Mouse (Mus musculus) heart, adult 2 months (tissue): Measurements from ENCODE around the gene Slco1c1. TPM values are rescaled to one million over a fixed set of nuclear protein-coding genes. Genes with fewer than 3 reads are reported as not detected.

Source experiments
- DNase-seq, 2 experiments: peaks; one replicate each; pipeline ENCODE4 v3.0.0; 2021
- H3K27ac ChIP-seq: fragments of 200-600 bp; 2 replicates; pipeline ENCODE4 v1.8.1; 2022
- H3K27me3 ChIP-seq: fragments of 200-500 bp; 2 replicates; pipeline ENCODE4 v1.6.1; 2012; ENCODE audit warnings: mild to moderate bottlenecking, low read length, inconsistent platforms, mixed read lengths; ENCODE audit not compliant: control insufficient read depth, insufficient read depth
- H3K36me3 ChIP-seq: fragments of 200-500 bp; 2 replicates; pipeline ENCODE4 v1.6.1; 2012; ENCODE audit warnings: low read length, inconsistent platforms; ENCODE audit not compliant: control insufficient read depth, insufficient read depth
- H3K4me1 ChIP-seq: fragments of 200-500 bp; 2 replicates; pipeline ENCODE4 v1.6.1; 2011; ENCODE audit warnings: low read length; ENCODE audit not compliant: control insufficient read depth, insufficient read depth
- H3K4me3 ChIP-seq: fragments of 200-600 bp; 2 replicates; pipeline ENCODE4 v1.8.1; 2022
- H3K79me2 ChIP-seq: fragments of 200-500 bp; replicated peaks from 2 replicates; pipeline ENCODE4 v1.6.1; 2012; ENCODE audit warnings: mild to moderate bottlenecking, inconsistent platforms, low read length, moderate library complexity, mixed read lengths; ENCODE audit not compliant: control insufficient read depth, insufficient read depth
- H3K9ac ChIP-seq: fragments of 200-500 bp; 2 replicates; pipeline ENCODE4 v1.6.1; 2012; ENCODE audit warnings: low read depth, mild to moderate bottlenecking, control low read depth, inconsistent platforms, low read length, mixed read lengths
- CTCF ChIP-seq: fragments of 200-600 bp; IDR thresholded peaks from 2 replicates; pipeline ENCODE4 v1.8.1; 2022; ENCODE audit warnings: antibody characterized with exemption, mild to moderate bottlenecking, moderate library complexity
- EP300 ChIP-seq: fragments of 200-500 bp; IDR thresholded peaks from 2 replicates; pipeline ENCODE4 v1.6.1; 2011; ENCODE audit warnings: low read depth, low read length, control low read depth; ENCODE audit not compliant: insufficient read depth
- POLR2A ChIP-seq: fragments of 200-500 bp; IDR thresholded peaks from 2 replicates; pipeline ENCODE4 v1.6.1; 2011; ENCODE audit warnings: mild to moderate bottlenecking, low read depth, low read length, control low read depth; ENCODE audit not compliant: insufficient read depth
- WGBS: fragments of 180-500 bp; shearing (Covaris S2); methylation state at CpG from one replicate; pipeline ENCODE4 v1.1.7; 2018; 5-methylcytosine and 5-hydroxymethylcytosine counted together
- intact Hi-C: fragments of 180-260 bp; cut with DNase I; formaldehyde crosslinking; loops from one replicate; pipeline ENCODE4 v1.15.1; 2025
- polyA plus RNA-seq: library from polyadenylated mRNA; depleted of rRNA; stranded (reverse); fragments of >200 nt; gene quantifications from 2 replicates; pipeline ENCODE4 v1.2.3, GENCODE M21; 2012; rRNA removed
- total RNA-seq, 2 experiments: library from RNA; stranded (reverse); gene quantifications; 2 replicates each; pipeline ENCODE4 v1.2.3; 2021

Slco1c1 gene
- total and polyA plus RNA-seq, 3 experiments: 0.14 to 0.23 (median 0.23) TPM

DNA sequence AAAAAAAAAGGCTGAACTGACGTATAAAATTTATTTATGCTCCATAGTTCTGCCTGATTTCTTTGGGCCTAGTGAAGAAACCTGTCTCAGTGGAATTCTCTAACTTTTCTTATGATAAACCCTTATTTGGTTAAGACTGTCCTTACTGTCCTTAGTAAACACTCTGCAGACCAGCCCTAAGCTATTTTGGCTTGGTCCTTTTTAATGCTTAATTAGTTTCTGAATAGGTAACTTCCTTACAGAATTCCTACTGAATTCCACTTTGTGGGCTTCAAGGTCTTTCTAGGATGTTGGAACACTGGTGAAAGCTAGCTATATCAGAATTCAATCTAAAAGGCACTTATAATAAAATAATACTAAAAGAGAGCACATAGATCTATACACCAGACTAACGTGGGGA is 71.9 kb downstream of the Slco1c1 start:
- WGBS: 72% methylated on average over 2 of the region's 2 CpGs
- no peaks in the 10 kb centered on the region for H3K36me3 ChIP-seq
- no peak for DNase-seq
- intact Hi-C loops: no loop called here
- no peak overlapping the region for H3K4me3 ChIP-seq
- no peaks in the 10 kb centered on the region for H3K79me2 ChIP-seq
- H3K4me1 ChIP-seq: no peaks in the 10 kb centered on the region
- no peak overlapping the region for H3K9ac ChIP-seq
- no peak overlapping the region for H3K27ac ChIP-seq
- no peaks in the 10 kb centered on the region for H3K27me3 ChIP-seq
- no peak for TF ChIP-seq POLR2A
- no peak for TF ChIP-seq EP300
- TF ChIP-seq CTCF: no peak

- no peak overlapping the region for H3K4me3 ChIP-seq
- 94% methylated on average over 2 of the region's 2 CpGs for WGBS
Measured at GRCm38 (mm10) chr6:141597037-141597436, 72.9 kb downstream of the Slco1c1 start.

GRCm38 (mm10) chr6:141600940-141601339 is 76.8 kb downstream of the Slco1c1 start:
- H3K27ac ChIP-seq: no peak overlapping the region
- H3K36me3 ChIP-seq: no peaks in the 10 kb centered on the region
- TF ChIP-seq EP300: no peak
- TF ChIP-seq CTCF: no peak
- TF ChIP-seq POLR2A: no peak
- intact Hi-C loops: no loop called here
- H3K4me1 ChIP-seq: no peaks in the 10 kb centered on the region
- no peaks in the 10 kb centered on the region for H3K27me3 ChIP-seq
- no peak for DNase-seq
- no peak overlapping the region for H3K9ac ChIP-seq
- no peak overlapping the region for H3K4me3 ChIP-seq
- no peaks in the 10 kb centered on the region for H3K79me2 ChIP-seq
- WGBS: 65% methylated on average over 9 of the region's 9 CpGs

More at GRCm38 (mm10) chr6:141597037-141597436, 72.9 kb downstream of the Slco1c1 start:
- no peak for DNase-seq
- Histone ChIP-seq H3K79me2 (no peaks in the 10 kb centered on the region), H3K27me3 (no peaks in the 10 kb centered on the region), H3K9ac (no peak overlapping the region), H3K27ac (no peak overlapping the region), H3K4me1 (no peaks in the 10 kb centered on the region), H3K36me3 (no peaks in the 10 kb centered on the region)
- intact Hi-C loops: no loop called here
- TF ChIP-seq POLR2A (no peak), CTCF (no peak), EP300 (no peak)

- TF ChIP-seq CTCF (no peak), POLR2A (no peak), EP300 (no peak)
- Histone ChIP-seq H3K27me3 (no peaks in the 10 kb centered on the region), H3K9ac (no peak overlapping the region), H3K36me3 (no peaks in the 10 kb centered on the region), H3K4me1 (no peaks in the 10 kb centered on the region), H3K79me2 (no peaks in the 10 kb centered on the region), H3K27ac (no peak overlapping the region), H3K4me3 (no peak overlapping the region)
- 55% methylated on average over 2 of the region's 2 CpGs for WGBS
- intact Hi-C loops: no loop called here
- no peak for DNase-seq
Measured at GRCm38 (mm10) chr6:141610702-141611260, 86.6 kb downstream of the Slco1c1 start.

- intact Hi-C loops: no loop called here
- TF ChIP-seq CTCF: no peak
- TF ChIP-seq EP300: no peak
- TF ChIP-seq POLR2A: no peak
- H3K36me3 ChIP-seq: no peaks in the 10 kb centered on the region
- no peaks in the 10 kb centered on the region for H3K79me2 ChIP-seq
- no peak overlapping the region for H3K9ac ChIP-seq
- H3K27me3 ChIP-seq: no peaks in the 10 kb centered on the region
- H3K4me1 ChIP-seq: no peaks in the 10 kb centered on the region
- no peak overlapping the region for H3K4me3 ChIP-seq
- H3K27ac ChIP-seq: no peak overlapping the region
- DNase-seq: no peak
Measured at GRCm38 (mm10) chr6:141614017-141614416, 89.8 kb downstream of the Slco1c1 start.

- intact Hi-C loops: no loop called here
- TF ChIP-seq CTCF (no peak), EP300 (no peak), POLR2A (no peak)
- Histone ChIP-seq H3K27me3 (no peaks in the 10 kb centered on the region), H3K79me2 (no peaks in the 10 kb centered on the region), H3K9ac (no peak overlapping the region), H3K4me1 (no peaks in the 10 kb centered on the region), H3K36me3 (no peaks in the 10 kb centered on the region), H3K27ac (no peak overlapping the region), H3K4me3 (no peak overlapping the region)
- 87% methylated on average over 3 of the region's 3 CpGs for WGBS
- DNase-seq: no peak
Measured at GRCm38 (mm10) chr6:141615348-141615747, 91.2 kb downstream of the Slco1c1 start.

Other genes with a start within 250 kb of the Slco1c1 start
- not detected for gene Slco1b2, start 105.2 kb downstream of the Slco1c1 start, total RNA-seq
- 0.06 TPM in 1 of 2 replicates, not detected in the other for gene Slco1b2, start 105.2 kb downstream of the Slco1c1 start, polyA plus RNA-seq
- gene Gm5724, start 249.4 kb downstream of the Slco1c1 start, total RNA-seq: not detected
- gene Gm5724, start 249.4 kb downstream of the Slco1c1 start, polyA plus RNA-seq: not detected in 2 replicates